Mouse (Mus musculus): ENCODE data around the gene Twsg1. TPM values are rescaled to one million over a fixed set of nuclear protein-coding genes. Genes with fewer than 3 reads are reported as not detected.
A peak's percentile ranks its signal among the peaks of the same experiment; 100 is the strongest.

The Twsg1 gene
- total and polyA plus RNA-seq, 3 experiments: 17.0 to 17.7 TPM; not detected in 1

- TF ChIP-seq E2F4 (IDR thresholded peaks at IDR 0.05; ENCODE audit: borderline replicate concordance, low read depth, low read length) (no peak), MYC (IDR thresholded peaks at IDR 0.05; ENCODE audit: low read depth, low read length) (no peak), RCOR1 (IDR thresholded peaks at IDR 0.05; ENCODE audit: low read depth, low read length) (no peak), GATA1 (IDR thresholded peaks at IDR 0.05; ENCODE audit: low read depth, low read length) (no peak)
These were observed 66.2 kb downstream of the Twsg1 start (continued) for GRCm38 (mm10) chr17:65884691-65885397.

- peaks cover 38% of the 10 kb centered on the region for H3K79me2 ChIP-seq (ENCODE audit: control insufficient read depth, insufficient read depth, low read length, poor library complexity)
- H3K36me3 ChIP-seq (ENCODE audit: control insufficient read depth in 1 of 2, insufficient read depth in 2 of 2, low read length in 2 of 2): peaks cover 0 to 9% of the 10 kb centered on the region in 2 experiments; a peak in 2 of 4 replicates
- peak overlapping the region; percentile 85 to 87 for H3K4me3 ChIP-seq (ENCODE audit: control insufficient read depth in 1 of 2, insufficient read depth in 1 of 2, low read depth in 2 of 2, low read length in 2 of 2)
- DNase-seq (ENCODE audit: low read depth, low spot score): peak; percentile 74
- peaks cover 0 to 18% of the 10 kb centered on the region in 2 experiments; a peak in 3 of 4 replicates for H3K4me1 ChIP-seq (ENCODE audit: control insufficient read depth in 1 of 2, insufficient read depth in 2 of 2, low read length in 2 of 2)
- H3K9me3 ChIP-seq (replicated peaks; ENCODE audit: insufficient read depth, low read length): no peaks in the 10 kb centered on the region
- H3K9ac ChIP-seq (ENCODE audit: control insufficient read depth, low read depth, low read length, poor library complexity, severe bottlenecking): peak overlapping the region; percentile 88
- no peak for TF ChIP-seq ELF1 (IDR thresholded peaks at IDR 0.05; ENCODE audit: low read depth, low read length)
- 0 out of 2 replicates have a peak, but pooled peaks have one; percentile 4 for TF ChIP-seq ETS1 (IDR thresholded peaks at IDR 0.05; ENCODE audit: low read depth, low read length)
- peak; percentile 52; the same call in 1 of the 2 replicates for TF ChIP-seq MXI1 (IDR thresholded peaks at IDR 0.05; ENCODE audit: low read depth, low read length)
- TF ChIP-seq HCFC1 (IDR thresholded peaks at IDR 0.05; ENCODE audit: low read depth, low read length): no peak
- peak; percentile 60; the same call in 1 of the 2 replicates for TF ChIP-seq MAX (IDR thresholded peaks at IDR 0.05; ENCODE audit: low read length)
- no peak for TF ChIP-seq UBTF (IDR thresholded peaks at IDR 0.05; ENCODE audit: borderline replicate concordance, insufficient read depth, low read depth, low read length)
- no peak for TF ChIP-seq SIN3A (IDR thresholded peaks at IDR 0.05; ENCODE audit: low read length)
- peak overlapping the region; percentile 53 for H3K27ac ChIP-seq (ENCODE audit: control insufficient read depth, low read depth, low read length)
- no peaks in the 10 kb centered on the region for H3K27me3 ChIP-seq (ENCODE audit: control insufficient read depth in 1 of 2, insufficient read depth in 2 of 2, low read length in 2 of 2)
These were observed 66.9 kb downstream of the Twsg1 start for GRCm38 (mm10) chr17:65884061-65884669.

GRCm38 (mm10) chr17:65877026-65877425 is 74.0 kb downstream of the Twsg1 start:
- no peak overlapping the region for H3K27ac ChIP-seq (ENCODE audit: control insufficient read depth, low read depth, low read length)
- peaks cover 31% of the 10 kb centered on the region for H3K79me2 ChIP-seq (ENCODE audit: control insufficient read depth, insufficient read depth, low read length, poor library complexity)
- no peaks in the 10 kb centered on the region for H3K9me3 ChIP-seq (replicated peaks; ENCODE audit: insufficient read depth, low read length)
- H3K4me3 ChIP-seq (ENCODE audit: control insufficient read depth in 1 of 2, insufficient read depth in 1 of 2, low read depth in 2 of 2, low read length in 2 of 2): no peak overlapping the region
- peaks cover 0 to 11% of the 10 kb centered on the region in 2 experiments; a peak in 3 of 4 replicates for H3K4me1 ChIP-seq (ENCODE audit: control insufficient read depth in 1 of 2, insufficient read depth in 2 of 2, low read length in 2 of 2)
- H3K27me3 ChIP-seq (ENCODE audit: control insufficient read depth in 1 of 2, insufficient read depth in 2 of 2, low read length in 2 of 2): no peaks in the 10 kb centered on the region
- DNase-seq (ENCODE audit: low read depth, low spot score): no peak
- peaks cover 0 to 7% of the 10 kb centered on the region in 2 experiments; a peak in 2 of 4 replicates for H3K36me3 ChIP-seq (ENCODE audit: control insufficient read depth in 1 of 2, insufficient read depth in 2 of 2, low read length in 2 of 2)
- H3K9ac ChIP-seq (ENCODE audit: control insufficient read depth, low read depth, low read length, poor library complexity, severe bottlenecking): no peak overlapping the region
- no peak for TF ChIP-seq MAFK (IDR thresholded peaks at IDR 0.05; ENCODE audit: borderline replicate concordance, low read depth, low read length)
- no peak for TF ChIP-seq GATA1 (IDR thresholded peaks at IDR 0.05; ENCODE audit: low read depth, low read length)
- no peak for TF ChIP-seq RCOR1 (IDR thresholded peaks at IDR 0.05; ENCODE audit: low read depth, low read length)
- TF ChIP-seq CHD1 (IDR thresholded peaks at IDR 0.05; ENCODE audit: low read depth, low read length): no peak
- TF ChIP-seq POLR2AphosphoS2 (IDR thresholded peaks at IDR 0.05; ENCODE audit: low read length): no peak
- no peak for TF ChIP-seq E2F4 (IDR thresholded peaks at IDR 0.05; ENCODE audit: borderline replicate concordance, low read depth, low read length)
- TF ChIP-seq MYC (IDR thresholded peaks at IDR 0.05; ENCODE audit: low read depth, low read length): no peak
- no peak for TF ChIP-seq CHD2 (IDR thresholded peaks at IDR 0.05; ENCODE audit: low read length)
- no peak for TF ChIP-seq TBP (IDR thresholded peaks at IDR 0.05; ENCODE audit: low read depth, low read length)
- no peak for TF ChIP-seq MEF2A (IDR thresholded peaks at IDR 0.05; ENCODE audit: extremely low read depth, insufficient replicate concordance, low read depth, low read length, poor library complexity, severe bottlenecking)
- no peak for TF ChIP-seq POLR2AphosphoS5 (IDR thresholded peaks at IDR 0.05; ENCODE audit: borderline replicate concordance, low read depth, low read length)
- TF ChIP-seq ZNF384 (IDR thresholded peaks at IDR 0.05; ENCODE audit: low read depth, low read length): no peak
- no peak for TF ChIP-seq MYB (IDR thresholded peaks at IDR 0.05; ENCODE audit: low read depth, low read length)
- TF ChIP-seq GABPA (IDR thresholded peaks at IDR 0.05; ENCODE audit: low read depth, low read length): no peak
- no peak for TF ChIP-seq ZMIZ1 (IDR thresholded peaks at IDR 0.05; ENCODE audit: low read depth, low read length)
- no peak for TF ChIP-seq SIN3A (IDR thresholded peaks at IDR 0.05; ENCODE audit: low read length)
- no peak for TF ChIP-seq ELF1 (IDR thresholded peaks at IDR 0.05; ENCODE audit: low read depth, low read length)
- no peak for TF ChIP-seq NELFE (IDR thresholded peaks at IDR 0.05; ENCODE audit: low read depth, low read length)
- TF ChIP-seq POLR2A (IDR thresholded peaks at IDR 0.05; ENCODE audit: control insufficient read depth in 1 of 2, insufficient read depth in 1 of 2, low read depth in 1 of 2, low read length in 2 of 2, poor library complexity in 1 of 2): no peak
- TF ChIP-seq JUND (IDR thresholded peaks at IDR 0.05; ENCODE audit: low read depth, low read length): no peak
